Mouse (Mus musculus) heart, postnatal 0 days (tissue): ENCODE results near the gene Rph3al.

ENCODE experiments used
- CTCF ChIP-seq: IDR thresholded peaks from 2 replicates; pipeline ENCODE4 v1.5.1; 2016; ENCODE audit warnings: antibody characterized with exemption, control low read depth, low read depth
- EP300 ChIP-seq: IDR thresholded peaks from 2 replicates; pipeline ENCODE4 v1.6.1; 2016; ENCODE audit warnings: antibody characterized with exemption, low read depth

GRCm38 (mm10) chr11:75956651-75957050 is 18.4 kb upstream of the Rph3al start:
- TF ChIP-seq CTCF (no peak), EP300 (no peak)
